Mouse (Mus musculus) mature B cell (primary cell): ENCODE data around the gene Glis2.

Experiments
- in situ Hi-C: fragments of 300-500 bp; cut with MboI; formaldehyde crosslinking; loops from 2 replicates; pipeline ENCODE4 v1.14.3; 2019

Gene Glis2

GRCm38 (mm10) chr16:4638891-4639390 is 44.4 kb downstream of the Glis2 start:
- in situ Hi-C loops = no loop called here

DNA sequence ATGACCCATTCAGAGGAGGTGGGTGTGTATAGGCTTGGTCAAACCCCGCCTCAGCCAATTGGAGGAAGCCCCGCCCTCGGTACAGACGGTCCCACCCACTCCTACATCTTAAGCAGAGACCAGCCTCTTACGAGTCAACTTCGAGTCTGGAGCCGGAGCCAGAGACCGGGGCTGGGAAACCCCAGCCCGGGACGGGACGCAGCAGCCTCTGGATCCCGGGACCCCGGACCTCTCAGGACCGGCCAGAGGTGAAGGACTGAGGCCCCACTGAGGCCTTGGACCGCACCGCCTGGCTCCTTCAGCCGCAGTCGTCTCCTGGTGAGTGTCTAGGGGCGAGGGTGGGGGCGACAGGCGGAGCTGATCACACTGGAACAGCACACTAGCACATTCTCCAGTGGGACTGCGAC is 45.3 kb downstream of the Glis2 start, which contains the start of the genes Vasn and Dnaja3:
Gene Vasn, plus strand, starts transcription at position 111 of the 407 bp plus-strand sequence.
Gene Dnaja3, plus strand, starts transcription at position 159 of the 407 bp plus-strand sequence.
- in situ Hi-C loops = no loop called here

- in situ Hi-C loops = no loop called here
Measured at GRCm38 (mm10) chr16:4640267-4641005, 45.9 kb downstream of the Glis2 start.

DNA sequence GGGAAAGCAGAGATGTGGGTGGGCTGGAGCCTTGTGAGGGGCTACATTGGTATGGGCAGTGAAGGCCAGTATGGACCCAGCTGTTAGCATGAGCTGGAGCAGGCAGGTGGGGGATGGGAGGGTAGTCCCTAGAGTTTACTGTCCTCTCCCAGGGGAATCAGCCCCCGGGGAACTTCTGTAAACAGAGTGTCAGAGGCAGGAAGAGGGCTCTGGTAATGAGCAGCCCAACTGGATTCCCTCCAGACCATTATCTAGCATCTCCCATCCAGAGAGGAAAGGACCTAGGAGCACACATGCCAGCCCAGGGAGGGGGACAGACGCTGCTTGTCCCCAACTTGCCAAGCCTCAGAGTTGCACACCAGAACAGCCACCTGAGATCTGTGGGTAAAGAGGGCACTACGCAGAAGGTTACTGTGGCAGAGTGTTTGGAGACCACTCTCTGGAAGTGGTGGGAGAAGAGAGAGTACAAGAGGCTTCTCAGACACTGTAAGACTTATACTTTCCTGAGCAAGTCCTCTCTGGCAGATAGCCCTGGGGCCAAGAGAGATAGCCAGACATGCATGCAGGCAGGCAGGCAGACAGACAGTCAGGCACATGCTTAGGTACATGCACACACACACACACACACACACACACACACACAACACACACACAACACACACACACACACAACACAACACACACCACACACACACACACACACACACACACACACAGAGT is 46.8 kb downstream of the Glis2 start:
- in situ Hi-C loops = no loop called here

- in situ Hi-C loops = no loop called here
Measured at GRCm38 (mm10) chr16:4642190-4642589, 47.7 kb downstream of the Glis2 start.

GRCm38 (mm10) chr16:4642937-4643336 is 48.4 kb downstream of the Glis2 start:
- in situ Hi-C loops = no loop called here

DNA sequence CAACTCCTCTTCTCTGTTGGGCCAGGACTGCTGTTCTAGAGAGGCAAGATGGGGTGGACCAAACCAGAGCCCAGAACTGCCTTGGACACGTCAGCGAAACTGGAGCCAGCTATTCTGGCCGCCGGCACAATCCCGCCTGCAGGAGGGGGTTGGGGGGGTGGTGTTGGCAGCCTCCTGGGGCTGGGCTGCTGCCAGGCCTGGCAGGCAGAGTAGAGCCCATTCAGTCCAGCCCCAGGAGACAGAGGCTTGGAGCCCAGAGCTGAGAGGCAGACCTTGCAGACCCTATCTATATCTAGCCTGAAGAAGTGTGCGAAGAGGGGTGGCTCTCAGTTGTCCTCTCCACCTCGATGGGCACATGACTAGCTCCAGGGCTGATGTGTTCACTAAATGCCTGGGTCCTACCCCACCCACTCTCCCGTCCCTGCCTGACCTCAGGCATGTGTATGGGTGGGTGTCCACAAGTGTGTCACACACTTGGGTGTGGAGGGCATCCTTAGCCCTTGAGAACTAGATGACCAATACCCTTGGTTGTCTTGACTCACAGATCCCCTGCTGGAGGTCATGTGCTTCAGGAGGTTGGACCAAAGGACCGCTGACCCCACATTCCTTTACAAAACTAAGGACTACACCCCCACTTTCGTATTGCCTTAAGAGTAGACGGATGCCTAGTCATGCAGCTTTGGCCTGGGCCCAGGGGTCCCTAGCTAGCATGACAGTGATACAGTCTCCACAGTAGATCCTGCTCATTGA is 49.3 kb downstream of the Glis2 start:
- in situ Hi-C loops = no loop called here

DNA sequence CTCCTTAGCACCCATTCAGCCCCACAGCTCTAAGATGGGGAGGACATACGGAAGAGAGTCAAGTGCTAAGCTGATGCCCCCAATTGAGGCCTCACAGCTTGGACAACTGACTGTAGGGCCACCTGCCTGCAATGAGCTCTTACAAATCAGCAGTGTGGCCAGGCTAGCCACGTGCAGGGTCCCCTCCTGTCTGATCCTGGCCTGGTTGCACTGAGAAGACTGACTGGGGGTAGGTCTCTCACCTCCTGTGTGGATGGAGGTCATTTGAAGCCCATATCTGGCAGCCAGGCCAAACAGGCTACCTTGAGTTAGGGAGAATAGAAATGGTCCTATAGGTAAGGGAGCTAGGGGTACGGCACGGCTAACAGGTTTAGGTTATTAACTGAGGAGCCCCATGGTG is 51.4 kb downstream of the Glis2 start:
- in situ Hi-C loops = no loop called here

DNA sequence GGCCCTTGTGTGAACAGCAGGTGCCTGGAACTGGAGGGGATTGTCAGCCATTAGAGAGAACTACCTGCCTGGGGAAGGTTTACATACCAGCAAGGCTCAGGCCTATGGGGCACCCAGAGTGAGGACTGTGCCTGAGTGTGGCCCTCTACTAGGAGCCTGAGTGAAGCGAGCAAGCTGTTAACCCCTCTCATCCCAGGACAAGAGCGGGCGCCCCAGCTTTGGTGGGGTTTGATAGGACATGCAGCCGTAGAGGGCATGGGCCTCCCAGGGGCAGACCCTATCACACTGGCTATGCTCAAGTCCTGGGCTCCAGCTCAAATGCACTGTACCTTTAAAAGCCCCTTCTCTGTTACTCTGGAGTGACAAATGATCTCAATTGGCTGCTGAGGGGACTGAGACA is 52.3 kb downstream of the Glis2 start:
- in situ Hi-C loops = no loop called here

DNA sequence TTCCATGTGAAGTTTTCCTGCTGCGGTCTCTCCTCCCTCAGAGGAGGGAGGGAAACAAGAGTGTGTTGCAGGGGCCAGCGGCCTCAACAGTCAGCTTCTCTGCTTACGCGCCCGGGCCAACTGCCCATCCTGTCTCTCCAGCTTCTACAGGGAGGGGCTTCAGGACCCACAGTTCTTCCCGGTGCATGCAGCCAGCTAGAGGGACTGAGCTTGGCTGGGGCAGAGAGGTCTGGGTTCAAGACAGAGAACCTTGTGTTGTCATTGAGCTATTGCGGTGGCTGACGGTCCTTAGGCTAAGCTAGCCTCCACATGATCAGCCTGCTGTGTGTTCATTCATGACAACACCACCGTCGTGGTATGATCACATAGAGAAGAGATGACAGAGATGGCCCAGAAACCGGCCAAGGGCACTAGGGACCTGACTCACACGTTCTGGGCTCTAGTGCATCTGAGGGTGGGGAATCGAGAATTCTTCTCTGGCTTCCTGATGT is 53.2 kb downstream of the Glis2 start:
- in situ Hi-C loops = no loop called here

GRCm38 (mm10) chr16:4648416-4649023 is 54.0 kb downstream of the Glis2 start:
- in situ Hi-C loops = no loop called here

- in situ Hi-C loops = no loop called here
Measured at GRCm38 (mm10) chr16:4649211-4649610, 54.7 kb downstream of the Glis2 start.

GRCm38 (mm10) chr16:4649692-4650091 is 55.2 kb downstream of the Glis2 start:
- in situ Hi-C loops = no loop called here

DNA sequence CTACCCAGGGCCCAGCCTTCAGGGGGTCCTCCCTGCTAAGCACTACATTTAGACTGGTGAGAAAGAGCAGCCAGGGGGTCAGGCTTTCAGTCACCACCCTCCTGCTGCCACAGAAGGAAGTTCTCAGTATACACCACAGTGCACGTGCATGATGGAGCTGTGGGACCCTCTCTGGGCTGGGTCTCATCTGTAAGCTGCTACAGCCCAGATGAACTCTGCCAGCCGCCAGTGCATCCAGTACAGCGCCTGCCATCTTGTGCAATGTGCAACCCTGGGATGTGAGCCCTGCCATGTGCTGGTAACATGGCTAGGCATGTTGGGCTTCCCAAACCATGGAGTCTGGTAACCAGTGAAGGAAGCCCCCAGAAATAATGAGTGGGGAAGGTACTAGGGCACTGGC is 55.6 kb downstream of the Glis2 start:
- in situ Hi-C loops = no loop called here

DNA sequence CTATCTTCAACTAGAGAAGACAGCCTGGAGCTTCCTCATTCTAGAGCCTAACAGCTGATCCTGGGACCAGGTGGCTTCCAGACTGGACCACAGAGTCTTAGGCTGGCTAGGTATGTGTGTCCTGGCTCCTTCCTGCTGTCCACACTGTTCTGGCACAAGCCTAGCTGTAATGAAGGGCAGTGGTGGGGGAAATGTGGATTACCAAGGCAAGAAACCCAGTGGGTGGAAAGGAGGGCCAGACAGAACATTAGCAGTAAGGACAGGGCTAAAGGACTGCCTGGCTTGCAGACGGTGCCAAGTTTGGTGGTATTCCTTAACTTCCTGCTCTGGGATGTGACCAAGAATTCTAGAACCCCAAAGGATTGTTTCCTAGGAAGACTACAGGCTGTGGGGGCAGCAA is 56.6 kb downstream of the Glis2 start:
- in situ Hi-C loops = no loop called here

DNA sequence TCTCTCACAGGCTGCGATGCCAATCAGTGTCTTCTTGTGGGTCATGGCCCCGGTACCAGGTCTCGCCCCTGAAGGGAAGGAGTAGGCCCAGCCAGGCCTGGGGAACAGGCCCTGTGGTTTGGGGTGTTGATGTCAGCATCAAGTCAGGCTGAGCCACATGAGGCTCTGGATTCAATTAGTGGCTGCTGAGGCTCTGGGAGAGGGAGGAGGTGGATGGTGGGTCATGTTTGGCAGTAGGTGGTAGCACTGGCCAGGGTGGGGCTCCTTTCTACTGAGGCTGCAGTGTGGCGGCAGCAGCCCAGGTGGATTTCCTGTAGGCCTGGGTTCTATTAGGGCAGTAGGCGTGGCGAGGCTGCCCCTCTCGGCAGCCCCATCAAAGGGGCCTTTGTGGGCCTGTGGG is 57.1 kb downstream of the Glis2 start:
- in situ Hi-C loops = no loop called here

DNA sequence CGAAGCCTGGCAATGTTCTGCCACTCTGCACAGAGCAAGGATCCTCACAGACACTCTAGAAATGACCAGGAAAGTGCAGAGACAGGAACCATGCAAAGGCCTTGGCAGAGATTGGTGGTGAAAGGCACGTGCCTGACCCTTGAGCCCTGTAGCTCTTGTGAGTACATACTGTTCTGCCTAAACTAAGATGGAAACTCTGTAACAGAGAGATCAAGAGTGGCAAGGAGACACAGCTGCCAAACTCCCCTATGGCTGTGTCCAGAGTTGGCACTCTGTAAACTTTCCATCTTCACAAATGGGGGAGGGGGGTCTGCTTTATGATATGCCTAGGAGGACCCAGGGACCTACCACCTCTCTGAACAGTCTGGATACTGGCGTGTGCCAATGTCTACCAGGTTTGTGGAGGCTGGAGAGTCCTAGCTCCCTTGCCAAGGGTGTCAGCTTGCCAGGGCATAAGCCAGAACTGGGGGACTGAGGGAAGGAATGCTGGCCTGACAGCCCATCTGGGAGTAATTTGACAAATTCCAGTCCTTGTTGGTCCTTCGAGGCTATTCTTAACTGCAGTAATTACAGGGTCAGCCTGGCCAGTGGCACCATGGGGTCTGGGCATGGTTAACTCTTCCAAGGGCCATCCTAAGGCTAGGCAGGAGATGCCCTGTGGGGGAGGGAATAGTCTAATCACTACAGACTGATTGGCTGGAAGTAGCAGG is 58.3 kb downstream of the Glis2 start:
- in situ Hi-C loops = no loop called here

- in situ Hi-C loops = no loop called here
Measured at GRCm38 (mm10) chr16:4654706-4655105, 60.2 kb downstream of the Glis2 start.

GRCm38 (mm10) chr16:4655251-4655734 is 60.8 kb downstream of the Glis2 start:
- in situ Hi-C loops = no loop called here

GRCm38 (mm10) chr16:4655764-4656570 is 61.5 kb downstream of the Glis2 start:
- in situ Hi-C loops = no loop called here
